Mouse (Mus musculus): Measurements from ENCODE around the gene Fam189a1. TPM values are rescaled to one million over a fixed set of nuclear protein-coding genes. Genes with fewer than 3 reads are reported as not detected.

The Fam189a1 gene
- polyA plus RNA-seq, 1 experiment, result 0.07 TPM

DNA sequence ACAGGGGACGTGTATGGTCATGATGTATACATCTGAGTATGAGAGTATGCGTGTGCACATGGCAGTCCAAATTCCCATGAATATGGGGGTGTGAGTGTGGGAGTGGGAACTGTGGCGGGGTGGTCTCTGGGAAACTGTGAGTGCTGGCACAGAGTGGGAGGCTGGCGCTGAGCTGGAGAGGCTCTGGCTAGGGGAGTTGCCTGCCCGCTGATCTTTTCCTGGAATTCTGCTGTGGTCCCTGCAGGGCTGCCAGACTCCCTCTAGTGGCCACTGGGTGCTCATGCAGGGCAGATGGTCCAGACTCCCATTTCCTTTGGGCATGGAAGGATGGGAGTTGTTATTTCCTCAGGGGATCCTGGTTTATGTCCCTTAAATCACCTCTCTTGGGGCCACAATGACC is 404.9 kb downstream of the Fam189a1 start:
- no peaks in the 10 kb centered on the region for H3K79me2 ChIP-seq (ENCODE audit: control insufficient read depth, insufficient read depth)
- no peak overlapping the region for H3K4me3 ChIP-seq (ENCODE audit: insufficient read depth, poor library complexity, severe bottlenecking)
- no peaks in the 10 kb centered on the region for H3K79me3 ChIP-seq (ENCODE audit: low read depth)
- H3K36me3 ChIP-seq (ENCODE audit: control insufficient read depth, insufficient read depth), result no peaks in the 10 kb centered on the region
- TF ChIP-seq MYOD1 (IDR thresholded peaks at IDR 0.05; ENCODE audit: control insufficient read depth, insufficient read length, low read depth), result no peak
- peak; percentile 77 for TF ChIP-seq CTCF (IDR thresholded peaks at IDR 0.05; ENCODE audit: control insufficient read depth, insufficient read depth, insufficient read length)
- no peak for TF ChIP-seq MYOG (IDR thresholded peaks at IDR 0.05; ENCODE audit: control insufficient read depth, extremely low read depth, insufficient read length)
- no peaks in the 10 kb centered on the region for H3K27me3 ChIP-seq (ENCODE audit: control insufficient read depth, insufficient read depth, insufficient read length)
- H3ac ChIP-seq (ENCODE audit: control insufficient read depth, insufficient read length, low read depth), result no peak overlapping the region

DNA sequence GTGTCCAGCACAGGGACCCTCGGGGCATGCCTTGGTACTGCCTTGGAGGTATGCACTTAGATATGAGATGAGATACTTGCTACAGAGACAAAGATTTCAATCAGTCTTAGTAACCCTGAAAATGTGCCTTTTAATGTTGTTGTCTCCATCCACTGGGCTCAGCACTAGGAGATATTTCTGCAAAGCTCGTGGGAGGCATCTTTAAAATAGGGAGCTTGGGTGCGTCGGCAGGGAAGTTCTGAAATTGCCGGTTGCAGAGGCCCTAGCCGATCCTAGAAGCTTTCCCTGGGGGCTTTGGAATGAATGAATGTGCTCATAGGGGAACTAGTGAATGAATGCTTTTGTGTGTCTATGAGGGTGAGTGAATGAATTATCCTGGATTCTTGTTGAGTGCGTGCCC is 412.8 kb downstream of the Fam189a1 start:
- TF ChIP-seq USF1 (IDR thresholded peaks at IDR 0.05; ENCODE audit: low read depth) (no peak), CEBPB (IDR thresholded peaks at IDR 0.05; ENCODE audit: low read depth) (no peak), MYOD1 (IDR thresholded peaks at IDR 0.05; ENCODE audit: control insufficient read depth, insufficient read length, low read depth) (no peak), MAX (IDR thresholded peaks at IDR 0.05) (no peak), FOSL1 (IDR thresholded peaks at IDR 0.05; ENCODE audit: insufficient read depth, low read length, poor library complexity, severe bottlenecking) (no peak), CTCF (IDR thresholded peaks at IDR 0.05; ENCODE audit: control insufficient read depth, insufficient read depth, insufficient read length) (no peak), MYOG (IDR thresholded peaks at IDR 0.05; ENCODE audit: control insufficient read depth, extremely low read depth, insufficient read length) (no peak)
- Histone ChIP-seq H3K79me3 (ENCODE audit: low read depth) (no peaks in the 10 kb centered on the region), H3ac (ENCODE audit: control insufficient read depth, insufficient read length, low read depth) (no peak overlapping the region), H3K79me2 (ENCODE audit: control insufficient read depth, insufficient read depth) (no peaks in the 10 kb centered on the region), H3K4me3 (ENCODE audit: insufficient read depth, poor library complexity, severe bottlenecking) (no peak overlapping the region), H3K27me3 (ENCODE audit: control insufficient read depth, insufficient read depth, insufficient read length) (peaks cover 12% of the 10 kb centered on the region), H3K36me3 (ENCODE audit: control insufficient read depth, insufficient read depth) (no peaks in the 10 kb centered on the region)

DNA sequence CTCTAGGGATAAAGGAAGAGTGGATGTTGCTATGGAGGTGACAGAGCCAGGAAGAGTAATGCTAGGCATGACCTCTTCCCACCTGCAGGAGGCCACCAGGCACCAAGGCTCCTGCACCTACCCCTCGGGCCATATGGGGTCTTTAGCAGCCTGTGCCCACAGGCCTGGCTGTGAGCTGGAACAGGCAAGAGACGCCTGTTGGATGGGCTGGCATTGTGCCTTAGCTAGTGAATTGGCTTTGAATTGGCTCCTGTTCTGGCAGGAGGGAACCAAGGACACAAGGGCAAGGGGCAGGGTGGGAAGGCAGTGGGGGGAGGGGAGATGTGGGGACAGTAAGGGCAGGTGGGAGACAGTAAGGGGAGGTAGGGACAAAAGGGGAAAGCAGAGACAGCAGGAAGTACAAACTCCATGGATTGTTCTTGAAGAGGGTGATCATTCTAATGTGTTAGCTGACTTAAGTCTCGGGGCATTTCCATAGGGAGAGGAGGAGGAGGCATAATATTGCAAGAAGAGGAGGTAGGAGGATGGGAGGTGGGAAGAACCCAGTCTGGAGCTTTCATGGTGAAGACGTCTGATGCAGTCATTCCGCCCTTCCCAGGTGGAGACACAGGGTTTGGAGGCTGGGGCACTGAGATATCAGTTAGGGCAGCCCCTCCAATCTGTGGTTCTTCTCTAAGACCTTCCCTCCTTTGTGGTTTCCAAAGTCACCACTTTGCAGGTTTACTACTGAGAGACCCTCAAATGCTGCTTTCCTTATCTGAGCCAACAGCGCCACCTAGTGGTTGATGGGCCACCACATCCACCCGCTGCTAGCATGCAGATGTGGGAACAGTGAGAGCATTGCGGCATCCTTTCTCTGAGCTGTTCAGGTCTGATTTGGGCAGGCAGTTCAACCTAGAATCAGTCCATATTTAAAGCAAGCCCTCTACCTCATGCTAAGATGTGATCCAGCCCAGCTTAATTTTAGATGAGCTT is 414.8 kb downstream of the Fam189a1 start:
- Histone ChIP-seq H3ac (ENCODE audit: control insufficient read depth, insufficient read length, low read depth) (no peak overlapping the region), H3K79me3 (ENCODE audit: low read depth) (no peaks in the 10 kb centered on the region), H3K27me3 (ENCODE audit: control insufficient read depth, insufficient read depth, insufficient read length) (peaks cover 12% of the 10 kb centered on the region), H3K79me2 (ENCODE audit: control insufficient read depth, insufficient read depth) (no peaks in the 10 kb centered on the region), H3K36me3 (ENCODE audit: control insufficient read depth, insufficient read depth) (no peaks in the 10 kb centered on the region), H3K4me3 (ENCODE audit: insufficient read depth, poor library complexity, severe bottlenecking) (no peak overlapping the region)
- TF ChIP-seq CTCF (IDR thresholded peaks at IDR 0.05; ENCODE audit: control insufficient read depth, insufficient read depth, insufficient read length) (peak; percentile 85), MYOG (IDR thresholded peaks at IDR 0.05; ENCODE audit: control insufficient read depth, extremely low read depth, insufficient read length) (no peak)

DNA sequence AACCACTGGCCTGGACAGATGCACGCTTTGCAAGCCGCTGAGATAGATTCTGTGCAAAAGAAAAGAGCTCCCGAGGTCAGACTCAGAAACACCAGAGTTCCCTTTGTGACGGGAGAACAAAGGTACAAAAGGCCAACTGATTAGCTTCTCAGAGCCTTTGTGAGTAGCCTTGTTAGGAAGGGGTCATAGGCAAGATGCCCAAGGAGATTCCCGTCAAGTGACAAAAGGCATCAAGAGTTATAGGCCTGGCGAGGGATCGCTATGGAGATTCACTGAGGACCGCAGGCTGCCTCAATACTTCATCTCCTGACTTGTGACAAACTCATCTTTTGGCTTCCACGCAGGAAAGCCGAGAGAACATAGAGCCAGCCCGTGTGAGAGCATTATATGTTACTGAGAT is 417.2 kb downstream of the Fam189a1 start:
- Histone ChIP-seq H3K79me3 (ENCODE audit: low read depth) (no peaks in the 10 kb centered on the region), H3K36me3 (ENCODE audit: control insufficient read depth, insufficient read depth) (no peaks in the 10 kb centered on the region), H3K27me3 (ENCODE audit: control insufficient read depth, insufficient read depth, insufficient read length) (peaks cover 7% of the 10 kb centered on the region), H3ac (ENCODE audit: control insufficient read depth, insufficient read length, low read depth) (no peak overlapping the region), H3K79me2 (ENCODE audit: control insufficient read depth, insufficient read depth) (no peaks in the 10 kb centered on the region), H3K4me3 (ENCODE audit: insufficient read depth, poor library complexity, severe bottlenecking) (no peak overlapping the region)
- TF ChIP-seq CTCF (IDR thresholded peaks at IDR 0.05; ENCODE audit: control insufficient read depth, insufficient read depth, insufficient read length), result no peak
- no peak for TF ChIP-seq CEBPB (IDR thresholded peaks at IDR 0.05; ENCODE audit: low read depth)
- TF ChIP-seq FOSL1 (IDR thresholded peaks at IDR 0.05; ENCODE audit: insufficient read depth, low read length, poor library complexity, severe bottlenecking), result no peak
- no peak for TF ChIP-seq MAX (IDR thresholded peaks at IDR 0.05)
- TF ChIP-seq USF1 (IDR thresholded peaks at IDR 0.05; ENCODE audit: low read depth), result no peak
- no peak for TF ChIP-seq MYOG (IDR thresholded peaks at IDR 0.05; ENCODE audit: control insufficient read depth, extremely low read depth, insufficient read length)
- TF ChIP-seq MYOD1 (IDR thresholded peaks at IDR 0.05; ENCODE audit: control insufficient read depth, insufficient read length, low read depth), result no peak

DNA sequence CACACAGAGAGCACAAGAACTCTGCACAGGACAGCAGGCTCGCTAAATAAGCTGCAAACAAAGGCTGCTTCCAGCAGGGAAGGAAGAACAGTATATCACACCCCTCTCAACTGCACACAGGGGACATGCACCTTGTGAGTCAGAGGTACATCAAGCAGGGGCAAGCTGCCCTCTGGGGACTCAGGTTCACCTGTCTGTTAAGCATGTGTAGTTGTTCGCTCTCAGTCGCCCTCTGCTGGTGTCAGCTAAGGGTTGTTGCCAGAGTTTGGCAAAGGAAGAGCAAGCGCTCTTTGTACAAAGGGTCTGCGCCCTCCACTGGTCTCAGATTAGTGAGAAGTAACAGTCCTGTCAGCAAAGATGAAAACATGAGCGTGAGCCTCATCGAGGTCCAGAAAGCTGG is 426.6 kb downstream of the Fam189a1 start:
- no peak for TF ChIP-seq FOSL1 (IDR thresholded peaks at IDR 0.05; ENCODE audit: insufficient read depth, low read length, poor library complexity, severe bottlenecking)
- no peak for TF ChIP-seq MAX (IDR thresholded peaks at IDR 0.05)
- no peak for TF ChIP-seq USF1 (IDR thresholded peaks at IDR 0.05; ENCODE audit: low read depth)
- no peak for TF ChIP-seq CTCF (IDR thresholded peaks at IDR 0.05; ENCODE audit: control insufficient read depth, insufficient read depth, insufficient read length)
- TF ChIP-seq CEBPB (IDR thresholded peaks at IDR 0.05; ENCODE audit: low read depth), result no peak
- no peak for TF ChIP-seq MYOG (IDR thresholded peaks at IDR 0.05; ENCODE audit: control insufficient read depth, extremely low read depth, insufficient read length)
- no peak for TF ChIP-seq MYOD1 (IDR thresholded peaks at IDR 0.05; ENCODE audit: control insufficient read depth, insufficient read length, low read depth)

DNA sequence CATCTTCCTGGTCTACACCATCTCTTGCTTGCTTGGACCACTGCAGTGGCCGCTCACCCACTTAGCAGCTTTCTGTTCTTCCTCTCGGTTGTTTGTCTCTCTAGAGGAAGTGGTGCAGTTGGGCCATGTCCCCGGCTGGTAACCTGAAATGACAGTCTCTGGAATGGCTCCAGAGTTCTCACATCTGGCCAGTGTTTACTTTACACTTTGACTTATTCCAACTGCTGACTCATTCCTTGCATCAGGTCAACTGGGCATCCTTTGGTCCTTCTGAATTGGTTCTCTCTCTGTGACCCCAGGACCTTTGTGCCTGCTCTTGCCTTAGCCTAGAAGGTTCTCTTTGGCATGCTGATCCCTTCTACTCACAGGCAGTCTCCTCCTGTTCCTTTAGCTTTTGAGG is 427.6 kb downstream of the Fam189a1 start:
- no peaks in the 10 kb centered on the region for H3K27me3 ChIP-seq (ENCODE audit: control insufficient read depth, insufficient read depth, insufficient read length)
- no peaks in the 10 kb centered on the region for H3K79me2 ChIP-seq (ENCODE audit: control insufficient read depth, insufficient read depth)
- H3K79me3 ChIP-seq (ENCODE audit: low read depth), result no peaks in the 10 kb centered on the region
- H3K4me3 ChIP-seq (ENCODE audit: insufficient read depth, poor library complexity, severe bottlenecking), result no peak overlapping the region
- no peaks in the 10 kb centered on the region for H3K36me3 ChIP-seq (ENCODE audit: control insufficient read depth, insufficient read depth)
- TF ChIP-seq CEBPB (IDR thresholded peaks at IDR 0.05; ENCODE audit: low read depth), result no peak
- TF ChIP-seq MAX (IDR thresholded peaks at IDR 0.05), result no peak
- TF ChIP-seq CTCF (IDR thresholded peaks at IDR 0.05; ENCODE audit: control insufficient read depth, insufficient read depth, insufficient read length), result no peak
- no peak for TF ChIP-seq USF1 (IDR thresholded peaks at IDR 0.05; ENCODE audit: low read depth)
- no peak for TF ChIP-seq MYOG (IDR thresholded peaks at IDR 0.05; ENCODE audit: control insufficient read depth, extremely low read depth, insufficient read length)
- no peak for TF ChIP-seq MYOD1 (IDR thresholded peaks at IDR 0.05; ENCODE audit: control insufficient read depth, insufficient read length, low read depth)
- TF ChIP-seq FOSL1 (IDR thresholded peaks at IDR 0.05; ENCODE audit: insufficient read depth, low read length, poor library complexity, severe bottlenecking), result no peak
- no peak overlapping the region for H3ac ChIP-seq (ENCODE audit: control insufficient read depth, insufficient read length, low read depth)

More for the DNA sequence above, 426.6 kb downstream of the Fam189a1 start:
- H3K36me3 ChIP-seq (ENCODE audit: control insufficient read depth, insufficient read depth), result no peaks in the 10 kb centered on the region
- no peaks in the 10 kb centered on the region for H3K79me3 ChIP-seq (ENCODE audit: low read depth)
- H3K79me2 ChIP-seq (ENCODE audit: control insufficient read depth, insufficient read depth), result no peaks in the 10 kb centered on the region
- no peaks in the 10 kb centered on the region for H3K27me3 ChIP-seq (ENCODE audit: control insufficient read depth, insufficient read depth, insufficient read length)
- no peak overlapping the region for H3K4me3 ChIP-seq (ENCODE audit: insufficient read depth, poor library complexity, severe bottlenecking)
- H3ac ChIP-seq (ENCODE audit: control insufficient read depth, insufficient read length, low read depth), result no peak overlapping the region
